Mouse (Mus musculus): ENCODE results near the gene Clec11a. TPM values are rescaled to one million over a fixed set of nuclear protein-coding genes. Genes with fewer than 3 reads are reported as not detected.

Gene Clec11a
- polyA plus RNA-seq, 1 experiment from 2014 or later: 24.0 TPM

- Histone ChIP-seq H3K9ac (no peak overlapping the region), H3K4me1 (peaks cover 7% of the 10 kb centered on the region), H3K4me3 (no peak overlapping the region), H3K36me3 (peaks cover 12% of the 10 kb centered on the region), H3K27me3 (peaks cover 64% of the 10 kb centered on the region), H3K4me2 (no peak overlapping the region), H3K9me3 (no peaks in the 10 kb centered on the region), H3K27ac (no peak overlapping the region)
- ATAC-seq (ENCODE audit: insufficient number of reproducible peaks, low FRiP score, low TSS enrichment, low read depth): no peak
- WGBS: 87% methylated on average over 10 of the region's 10 CpGs
These were observed 34.4 kb upstream of the Clec11a start for GRCm38 (mm10) chr7:44341119-44341518.

- no peaks in the 10 kb centered on the region for H3K9me3 ChIP-seq
- peaks cover 71% of the 10 kb centered on the region for H3K27me3 ChIP-seq
- WGBS: 63% methylated on average over 6 of the region's 6 CpGs
- H3K4me2 ChIP-seq: no peak overlapping the region
- peaks cover 16% of the 10 kb centered on the region for H3K4me1 ChIP-seq
- H3K9ac ChIP-seq: no peak overlapping the region
- ATAC-seq (ENCODE audit: insufficient number of reproducible peaks, low FRiP score, low TSS enrichment, low read depth): no peak
- H3K36me3 ChIP-seq: peaks cover 6% of the 10 kb centered on the region; the same call in 1 of the 2 replicates
- no peak overlapping the region for H3K4me3 ChIP-seq
- H3K27ac ChIP-seq: no peak overlapping the region
These were observed 33.5 kb upstream of the Clec11a start for GRCm38 (mm10) chr7:44340226-44340625.

GRCm38 (mm10) chr7:44337121-44337849 lies 30.6 kb upstream of the Clec11a start:
- Histone ChIP-seq H3K36me3 (no peaks in the 10 kb centered on the region), H3K4me3 (no peak overlapping the region), H3K9ac (no peak overlapping the region), H3K9me3 (no peaks in the 10 kb centered on the region), H3K4me2 (no peak overlapping the region), H3K4me1 (peaks cover 14% of the 10 kb centered on the region), H3K27me3 (peaks cover 89% of the 10 kb centered on the region), H3K27ac (no peak overlapping the region)
- 5% methylated on average over 32 of the region's 32 CpGs for WGBS
- no peak for ATAC-seq (ENCODE audit: insufficient number of reproducible peaks, low FRiP score, low TSS enrichment, low read depth)

GRCm38 (mm10) chr7:44336046-44337021 lies 29.6 kb upstream of the Clec11a start:
- H3K9me3 ChIP-seq: no peaks in the 10 kb centered on the region
- H3K4me2 ChIP-seq: peak overlapping the region; percentile 75
- H3K27me3 ChIP-seq: peaks cover 88% of the 10 kb centered on the region
- H3K27ac ChIP-seq: no peak overlapping the region
- no peak overlapping the region for H3K9ac ChIP-seq
- 4% methylated on average over 53 of the region's 54 CpGs for WGBS
- H3K4me1 ChIP-seq: peaks cover 14% of the 10 kb centered on the region
- H3K4me3 ChIP-seq: peak overlapping the region; percentile 37
- ATAC-seq (ENCODE audit: insufficient number of reproducible peaks, low FRiP score, low TSS enrichment, low read depth): no peak
- no peaks in the 10 kb centered on the region for H3K36me3 ChIP-seq

- 5% methylated on average over 22 of the region's 40 CpGs for WGBS
- no peak for ATAC-seq (ENCODE audit: insufficient number of reproducible peaks, low FRiP score, low TSS enrichment, low read depth)
- Histone ChIP-seq H3K4me2 (peak overlapping the region; percentile 75), H3K27ac (no peak overlapping the region), H3K4me1 (peaks cover 14% of the 10 kb centered on the region), H3K4me3 (peak overlapping the region; percentile 37), H3K9ac (no peak overlapping the region), H3K27me3 (peaks cover 86% of the 10 kb centered on the region), H3K9me3 (no peaks in the 10 kb centered on the region), H3K36me3 (no peaks in the 10 kb centered on the region)
These were observed 28.6 kb upstream of the Clec11a start for GRCm38 (mm10) chr7:44335031-44335878.

- Histone ChIP-seq H3K4me1 (peaks cover 14% of the 10 kb centered on the region), H3K4me2 (no peak overlapping the region), H3K4me3 (no peak overlapping the region), H3K27ac (no peak overlapping the region), H3K36me3 (no peaks in the 10 kb centered on the region), H3K9me3 (no peaks in the 10 kb centered on the region), H3K9ac (no peak overlapping the region), H3K27me3 (peaks cover 75% of the 10 kb centered on the region)
- ATAC-seq (ENCODE audit: insufficient number of reproducible peaks, low FRiP score, low TSS enrichment, low read depth): no peak
- WGBS: 70% methylated on average over 14 of the region's 14 CpGs
These were observed 27.4 kb upstream of the Clec11a start for GRCm38 (mm10) chr7:44334139-44334538.

- ATAC-seq (ENCODE audit: insufficient number of reproducible peaks, low FRiP score, low TSS enrichment, low read depth): no peak
- H3K27me3 ChIP-seq: peaks cover 57% of the 10 kb centered on the region
- H3K27ac ChIP-seq: no peak overlapping the region
- WGBS: 71% methylated on average over 3 of the region's 3 CpGs
- H3K4me3 ChIP-seq: no peak overlapping the region
- H3K4me1 ChIP-seq: peaks cover 14% of the 10 kb centered on the region
- no peak overlapping the region for H3K4me2 ChIP-seq
- no peaks in the 10 kb centered on the region for H3K36me3 ChIP-seq
- H3K9me3 ChIP-seq: no peaks in the 10 kb centered on the region
- H3K9ac ChIP-seq: no peak overlapping the region
These were observed 25.6 kb upstream of the Clec11a start for GRCm38 (mm10) chr7:44332336-44332735.

GRCm38 (mm10) chr7:44326614-44327013 lies 19.9 kb upstream of the Clec11a start:
- Histone ChIP-seq H3K27ac (no peak overlapping the region), H3K4me3 (no peak overlapping the region), H3K9me3 (no peaks in the 10 kb centered on the region), H3K9ac (no peak overlapping the region), H3K4me2 (no peak overlapping the region), H3K27me3 (0 out of 2 replicates have a peak, but pooled peaks cover 23% of the 10 kb centered on the region), H3K4me1 (no peaks in the 10 kb centered on the region), H3K36me3 (0 out of 2 replicates have a peak, but pooled peaks cover 1% of the 10 kb centered on the region)
- WGBS: 46% methylated on average over 6 of the region's 6 CpGs
- ATAC-seq (ENCODE audit: insufficient number of reproducible peaks, low FRiP score, low TSS enrichment, low read depth): no peak

GRCm38 (mm10) chr7:44322290-44322689 lies 15.6 kb upstream of the Clec11a start:
- no peak for ATAC-seq (ENCODE audit: insufficient number of reproducible peaks, low FRiP score, low TSS enrichment, low read depth)
- no peak overlapping the region for H3K4me3 ChIP-seq
- no peaks in the 10 kb centered on the region for H3K9me3 ChIP-seq
- H3K27ac ChIP-seq: no peak overlapping the region
- peaks cover 14% of the 10 kb centered on the region; the same call in 1 of the 2 replicates for H3K36me3 ChIP-seq
- H3K9ac ChIP-seq: no peak overlapping the region
- WGBS: 90% methylated on average over 1 of the region's 1 CpGs
- 0 out of 2 replicates have a peak, but pooled peaks cover 17% of the 10 kb centered on the region for H3K27me3 ChIP-seq
- H3K4me1 ChIP-seq: no peaks in the 10 kb centered on the region
- no peak overlapping the region for H3K4me2 ChIP-seq

- 44% methylated on average over 8 of the region's 8 CpGs for WGBS
- Histone ChIP-seq H3K9me3 (no peaks in the 10 kb centered on the region), H3K9ac (no peak overlapping the region), H3K4me1 (no peaks in the 10 kb centered on the region), H3K27me3 (0 out of 2 replicates have a peak, but pooled peaks cover 8% of the 10 kb centered on the region), H3K4me2 (no peak overlapping the region), H3K27ac (no peak overlapping the region), H3K36me3 (peaks cover 17% of the 10 kb centered on the region; the same call in 1 of the 2 replicates), H3K4me3 (no peak overlapping the region)
- no peak for ATAC-seq (ENCODE audit: insufficient number of reproducible peaks, low FRiP score, low TSS enrichment, low read depth)
These were observed 14.2 kb upstream of the Clec11a start for GRCm38 (mm10) chr7:44320886-44321285.

GRCm38 (mm10) chr7:44317913-44318312 lies 11.2 kb upstream of the Clec11a start:
- Histone ChIP-seq H3K9me3 (no peaks in the 10 kb centered on the region), H3K4me2 (no peak overlapping the region), H3K27me3 (0 out of 2 replicates have a peak, but pooled peaks cover 1% of the 10 kb centered on the region), H3K9ac (no peak overlapping the region), H3K4me1 (no peaks in the 10 kb centered on the region), H3K36me3 (peaks cover 26% of the 10 kb centered on the region; the same call in 1 of the 2 replicates), H3K27ac (no peak overlapping the region), H3K4me3 (no peak overlapping the region)
- no peak for ATAC-seq (ENCODE audit: insufficient number of reproducible peaks, low FRiP score, low TSS enrichment, low read depth)
- 36% methylated on average over 4 of the region's 4 CpGs for WGBS

All from limb, embryonic 15.5 days (tissue).